Comparison of ENCODE assay signal across 8 mouse cellular contexts in the genomic region with DNA sequence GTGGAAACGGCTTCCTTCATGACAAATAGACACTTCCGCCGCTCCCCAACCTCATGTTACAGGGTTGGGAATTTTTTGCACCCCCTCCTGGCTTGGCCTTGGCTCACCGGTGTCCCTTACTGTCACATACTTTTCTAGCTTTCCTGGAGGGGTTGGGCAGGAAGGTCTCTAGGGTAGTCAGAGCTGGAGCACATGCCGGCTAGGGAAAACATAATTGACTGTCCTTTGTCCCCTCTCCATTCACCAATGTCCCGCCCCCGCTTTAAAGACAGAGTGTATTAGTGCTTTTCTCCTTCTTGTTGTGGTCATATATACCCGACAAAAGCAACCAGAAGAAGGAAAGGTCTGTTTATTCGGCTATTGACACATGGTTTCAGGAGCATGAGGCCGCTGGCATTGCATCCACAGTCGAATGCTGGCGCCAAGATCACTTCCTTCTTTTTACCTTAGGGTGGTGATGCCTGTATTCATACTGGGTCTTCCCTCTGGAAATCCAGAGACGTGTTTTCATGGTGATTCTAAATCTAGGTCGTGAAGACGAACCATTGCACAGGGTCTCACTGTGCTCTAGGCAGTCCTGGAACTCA. TPM values are rescaled to one million over a fixed set of nuclear protein-coding genes. Genes with fewer than 3 reads are reported as not detected.
DNase-seq lines count a peak whose midpoint lies in the region; ATAC-seq and TF ChIP-seq lines count a peak whose summit lies in the region.

No protein-coding gene starts in this region.

- H3K36me3 ChIP-seq in embryonic facial prominence, embryonic 14.5 days (ENCODE audit: control insufficient read depth, insufficient read depth, low read length) = peaks cover 31% of the 10 kb centered on the region
- H3K36me3 ChIP-seq in hindbrain, postnatal 0 days (ENCODE audit: insufficient read depth, low read length) = peaks cover 13% of the 10 kb centered on the region; the same call in 1 of the 2 replicates
- H3K36me3 ChIP-seq in stomach, postnatal 0 days (ENCODE audit: control insufficient read depth, insufficient read depth, low read length) = peaks cover 10% of the 10 kb centered on the region

- peak; percentile 19 for DNase-seq in urinary bladder, postnatal 14 days (ENCODE audit: low spot score)
- DNase-seq in urinary bladder, postnatal 10 days (ENCODE audit: low spot score) = no peak
- no peak for DNase-seq in embryonic facial prominence, embryonic 14.5 days (ENCODE audit: low spot score)
- DNase-seq in hindbrain, postnatal 0 days (ENCODE audit: low spot score) = peak; percentile 5
- peak; percentile 33 for DNase-seq in lung, postnatal 10 days
- peak; percentile 39 for DNase-seq in stomach, postnatal 0 days (ENCODE audit: low spot score)
- DNase-seq in frontal cortex, postnatal 10 days (ENCODE audit: low spot score in 2 of 2) = no peak
- DNase-seq in layer of hippocampus, adult 18-20 months (ENCODE audit: low spot score in 2 of 2) = no peak

- peak overlapping the region; percentile 87 for H3K27ac ChIP-seq in embryonic facial prominence, embryonic 14.5 days (replicated peaks; ENCODE audit: low read depth, low read length)
- H3K27ac ChIP-seq in hindbrain, postnatal 0 days = peak overlapping the region; percentile 91
- H3K27ac ChIP-seq in stomach, postnatal 0 days (replicated peaks) = peak overlapping the region; percentile 96

- peak overlapping the region; percentile 84 for H3K4me2 ChIP-seq in embryonic facial prominence, embryonic 14.5 days (ENCODE audit: low read depth, low read length)
- H3K4me2 ChIP-seq in hindbrain, postnatal 0 days (ENCODE audit: low read depth, low read length) = peak overlapping the region; percentile 85
- peak overlapping the region; percentile 76 for H3K4me2 ChIP-seq in stomach, postnatal 0 days (replicated peaks; ENCODE audit: low read depth)

- H3K9ac ChIP-seq in embryonic facial prominence, embryonic 14.5 days (ENCODE audit: low read depth, low read length) = peak overlapping the region; percentile 94
- peak overlapping the region; percentile 91 for H3K9ac ChIP-seq in hindbrain, postnatal 0 days (replicated peaks; ENCODE audit: low read length)
- H3K9ac ChIP-seq in stomach, postnatal 0 days (ENCODE audit: low read length) = peak overlapping the region; percentile 96

- peaks cover 11% of the 10 kb centered on the region; the same call in 1 of the 2 replicates for H3K4me1 ChIP-seq in embryonic facial prominence, embryonic 14.5 days (ENCODE audit: control insufficient read depth, insufficient read depth, low read length)
- peaks cover 15% of the 10 kb centered on the region for H3K4me1 ChIP-seq in hindbrain, postnatal 0 days (ENCODE audit: insufficient read depth, low read length)
- H3K4me1 ChIP-seq in stomach, postnatal 0 days (replicated peaks; ENCODE audit: control insufficient read depth, insufficient read depth) = no peaks in the 10 kb centered on the region

- no peak for ATAC-seq in embryonic facial prominence, embryonic 14.5 days (ENCODE audit: low read depth)
- no peak for ATAC-seq in hindbrain, postnatal 0 days
- no peak for ATAC-seq in stomach, postnatal 0 days (ENCODE audit: low FRiP score, low TSS enrichment)

- H3K4me3 ChIP-seq in embryonic facial prominence, embryonic 14.5 days (ENCODE audit: low read depth, low read length) = peak overlapping the region; percentile 98
- peak overlapping the region; percentile 96 for H3K4me3 ChIP-seq in hindbrain, postnatal 0 days (ENCODE audit: low read length)
- H3K4me3 ChIP-seq in stomach, postnatal 0 days (ENCODE audit: low read depth, low read length) = peak overlapping the region; percentile 94

- TF ChIP-seq EP300 in stomach, postnatal 0 days (optimal IDR thresholded peaks at IDR 0.05) = no peak

- TF ChIP-seq CTCF in hindbrain, postnatal 0 days (IDR thresholded peaks at IDR 0.05; ENCODE audit: low read depth) = no peak
- no peak for TF ChIP-seq CTCF in stomach, postnatal 0 days (IDR thresholded peaks at IDR 0.05; ENCODE audit: low read depth)

- no peaks in the 10 kb centered on the region for H3K9me3 ChIP-seq in embryonic facial prominence, embryonic 14.5 days (ENCODE audit: control insufficient read depth, low read length)
- no peaks in the 10 kb centered on the region for H3K9me3 ChIP-seq in hindbrain, postnatal 0 days (ENCODE audit: low read length)
- no peaks in the 10 kb centered on the region for H3K9me3 ChIP-seq in stomach, postnatal 0 days (ENCODE audit: control insufficient read depth, low read length)

- WGBS in embryonic facial prominence, embryonic 14.5 days = 3% methylated on average over 15 of the region's 15 CpGs
- WGBS in hindbrain, postnatal 0 days = 3% methylated on average over 15 of the region's 15 CpGs
- WGBS in stomach, postnatal 0 days = under 1% methylated on average over 15 of the region's 15 CpGs

- no peaks in the 10 kb centered on the region for H3K27me3 ChIP-seq in embryonic facial prominence, embryonic 14.5 days (replicated peaks; ENCODE audit: control insufficient read depth, insufficient read depth, low read length)
- H3K27me3 ChIP-seq in hindbrain, postnatal 0 days (ENCODE audit: insufficient read depth, low read length) = no peaks in the 10 kb centered on the region
- H3K27me3 ChIP-seq in stomach, postnatal 0 days (ENCODE audit: control insufficient read depth, insufficient read depth, low read length) = no peaks in the 10 kb centered on the region

RNA-seq across cellular contexts. Expression of gene Trappc5, which starts 1.0 kb away (rescaled TPM):
- polyA plus RNA-seq in embryonic facial prominence, embryonic 14.5 days (2014; fragmentation: Nextera tagmentation; extraction: Ambion mirVana) = 29.0 and 29.5 TPM in 2 replicates
- total RNA-seq in hindbrain, postnatal 0 days (2014; rRNA removed) = 53.3 and 64.8 TPM in 2 replicates
- polyA plus RNA-seq in hindbrain, postnatal 0 days (2015; fragmentation: Nextera tagmentation; extraction: Ambion mirVana) = 53.9 and 55.8 TPM in 2 replicates
- polyA plus RNA-seq in stomach, postnatal 0 days (2015; fragmentation: Nextera tagmentation; extraction: Ambion mirVana) = 26.6 and 27.9 TPM in 2 replicates
- total RNA-seq in layer of hippocampus, adult 18-20 months (2021) = 10 to 100 TPM; 29.8 to 32.4 TPM

RNA-seq across cellular contexts. Expression of gene Fcor, which starts 4.9 kb away (rescaled TPM):
- 12.6 and 14.8 TPM in 2 replicates for polyA plus RNA-seq in embryonic facial prominence, embryonic 14.5 days (2014; fragmentation: Nextera tagmentation; extraction: Ambion mirVana)
- 21.2 TPM in 1 of 2 replicates, not detected in the other for total RNA-seq in hindbrain, postnatal 0 days (2014; rRNA removed)
- 27.0 and 27.5 TPM in 2 replicates for polyA plus RNA-seq in hindbrain, postnatal 0 days (2015; fragmentation: Nextera tagmentation; extraction: Ambion mirVana)
- polyA plus RNA-seq in stomach, postnatal 0 days (2015; fragmentation: Nextera tagmentation; extraction: Ambion mirVana) = 3.4 and 5.3 TPM in 2 replicates
- 10 to 100 TPM; 12.9 to 14.8 TPM for total RNA-seq in layer of hippocampus, adult 18-20 months (2021)

RNA-seq across cellular contexts. Expression of gene Mcemp1, which starts 11.5 kb away (rescaled TPM):
- polyA plus RNA-seq in embryonic facial prominence, embryonic 14.5 days (2014; fragmentation: Nextera tagmentation; extraction: Ambion mirVana) = 0.45 and 0.78 TPM in 2 replicates
- total RNA-seq in hindbrain, postnatal 0 days (2014; rRNA removed) = not detected in 2 replicates
- polyA plus RNA-seq in hindbrain, postnatal 0 days (2015; fragmentation: Nextera tagmentation; extraction: Ambion mirVana) = 0.09 and 0.23 TPM in 2 replicates
- polyA plus RNA-seq in stomach, postnatal 0 days (2015; fragmentation: Nextera tagmentation; extraction: Ambion mirVana) = 0.11 and 0.15 TPM in 2 replicates
- total RNA-seq in layer of hippocampus, adult 18-20 months (2021) = under 1 TPM in 1 of 2 experiments, not detected in 1; 0.23 TPM

RNA-seq across cellular contexts. Expression of gene Fcer2a, which starts 16.9 kb away (rescaled TPM):
- 0.07 and 0.14 TPM in 2 replicates for polyA plus RNA-seq in embryonic facial prominence, embryonic 14.5 days (2014; fragmentation: Nextera tagmentation; extraction: Ambion mirVana)
- total RNA-seq in hindbrain, postnatal 0 days (2014; rRNA removed) = not detected in 2 replicates
- 0.41 and 0.44 TPM in 2 replicates for polyA plus RNA-seq in hindbrain, postnatal 0 days (2015; fragmentation: Nextera tagmentation; extraction: Ambion mirVana)
- polyA plus RNA-seq in stomach, postnatal 0 days (2015; fragmentation: Nextera tagmentation; extraction: Ambion mirVana) = 0.44 and 0.47 TPM in 2 replicates
- total RNA-seq in layer of hippocampus, adult 18-20 months (2021) = not detected

RNA-seq across cellular contexts. Expression of gene Retn, which starts 21.5 kb away (rescaled TPM):
- polyA plus RNA-seq in embryonic facial prominence, embryonic 14.5 days (2014; fragmentation: Nextera tagmentation; extraction: Ambion mirVana) = 1.3 TPM in 1 of 2 replicates, not detected in the other
- not detected in 2 replicates for total RNA-seq in hindbrain, postnatal 0 days (2014; rRNA removed)
- polyA plus RNA-seq in hindbrain, postnatal 0 days (2015; fragmentation: Nextera tagmentation; extraction: Ambion mirVana) = 0.44 and 0.60 TPM in 2 replicates
- polyA plus RNA-seq in stomach, postnatal 0 days (2015; fragmentation: Nextera tagmentation; extraction: Ambion mirVana) = not detected in 2 replicates
- total RNA-seq in layer of hippocampus, adult 18-20 months (2021) = under 1 TPM; 0.74 to 0.79 TPM

Comparison
In these comparisons a context has a peak if more than half of its experiments do, and no peak if none do; other contexts are left out.
1. DNase-seq: peak in urinary bladder, postnatal 14 days (single experiment), hindbrain, postnatal 0 days (single experiment), lung, postnatal 10 days (single experiment) and stomach, postnatal 0 days (single experiment); none in urinary bladder, postnatal 10 days (single experiment), embryonic facial prominence, embryonic 14.5 days (single experiment), frontal cortex, postnatal 10 days (0 of 2) and layer of hippocampus, adult 18-20 months (0 of 2).
2. Peak in every context shown above with its lines, with median percentiles within 50 percentile points of each other: H3K27ac ChIP-seq, H3K4me2 ChIP-seq, H3K4me3 ChIP-seq and H3K9ac ChIP-seq.